Mouse (Mus musculus) cerebellum, adult 2 months (tissue): Measurements from ENCODE around the gene Pnpo.

Experiments used
- CTCF ChIP-seq: fragments of 200-500 bp; IDR thresholded peaks from 2 replicates; pipeline ENCODE4 v1.5.1; 2011; ENCODE audit warnings: low read depth, mild to moderate bottlenecking, control low read depth, low read length, moderate library complexity, borderline replicate concordance; ENCODE audit not compliant: insufficient read depth
- POLR2A ChIP-seq: fragments of 200-500 bp; IDR thresholded peaks from 2 replicates; pipeline ENCODE4 v1.6.1; 2011; ENCODE audit warnings: low read length, control low read depth, borderline replicate concordance; ENCODE audit not compliant: insufficient read depth

DNA sequence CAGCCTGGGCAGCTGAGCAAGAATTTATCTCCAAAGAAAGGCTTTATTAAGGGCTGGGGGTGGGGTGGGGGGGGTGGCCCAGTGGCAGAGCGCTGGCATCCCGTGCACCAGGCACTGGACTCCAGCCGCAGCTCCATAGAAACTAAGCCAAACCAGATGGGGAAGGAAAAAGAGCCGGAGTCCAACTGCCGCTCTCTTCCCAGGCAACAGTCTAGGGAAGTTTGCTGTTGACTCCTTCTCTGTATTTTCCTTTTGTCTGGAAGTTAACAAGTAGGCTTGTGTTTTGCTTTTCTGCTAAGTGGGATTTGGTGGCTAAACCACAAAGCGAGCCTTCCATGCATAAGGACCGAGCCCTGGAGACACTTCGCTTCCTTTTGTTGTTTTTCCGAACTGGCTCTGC is 2.7 kb upstream of the Pnpo start:
- TF ChIP-seq CTCF = no peak
- no peak for TF ChIP-seq POLR2A
